Mouse (Mus musculus) left cerebral cortex, postnatal 10 days (tissue): ENCODE data around the gene Gpc5. TPM values are rescaled to one million over a fixed set of nuclear protein-coding genes. Genes with fewer than 3 reads are reported as not detected.

Experiments
- DNase-seq, 2 experiments: peaks; one replicate each; pipeline ENCODE4 v3.0.0; 2021 to 2022; ENCODE audit warnings: low spot score in 2 of 2, mixed read lengths in 1 of 2; ENCODE audit errors: extremely low spot score in 1 of 2
- intact Hi-C: fragments of 180-260 bp; cut with DNase I; formaldehyde crosslinking; loops from one replicate; pipeline ENCODE4 v1.15.1; 2025
- total RNA-seq, 2 experiments: library from RNA; stranded (reverse); gene quantifications; 2 replicates each; pipeline ENCODE4 v1.2.3; 2021

The Gpc5 gene
- total RNA-seq, 2 experiments from 2014 or later, result 37.9 to 45.4 TPM

GRCm38 (mm10) chr14:115092952-115093351, 937 bp downstream of the Gpc5 start:
- DNase-seq, result no peak
- intact Hi-C loops, result no loop called here

GRCm38 (mm10) chr14:115100617-115101299, 8.7 kb downstream of the Gpc5 start:
- intact Hi-C loops, result no loop called here
- DNase-seq, result no peak

DNA sequence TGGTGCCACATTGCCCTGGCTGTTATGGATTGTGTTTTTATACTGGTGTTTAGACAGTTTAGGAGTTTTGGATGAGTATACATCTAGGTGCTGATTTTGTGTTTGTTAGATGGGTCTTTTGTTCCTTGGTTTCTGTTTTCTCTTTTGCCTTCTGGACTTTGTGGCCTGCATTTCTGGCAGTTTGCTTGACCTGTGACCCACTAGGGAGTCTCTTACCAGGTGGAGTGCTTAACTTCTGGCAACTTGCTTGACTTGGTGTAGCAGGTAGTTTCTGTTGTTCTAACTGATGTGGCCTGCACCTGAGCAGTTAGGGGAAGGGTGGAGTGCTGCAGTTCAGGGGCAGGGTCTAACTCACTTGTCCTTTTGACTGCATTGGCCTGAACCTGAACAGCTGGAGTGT, 14.3 kb downstream of the Gpc5 start:
- no peak for DNase-seq
- intact Hi-C loops, result no loop called here

DNA sequence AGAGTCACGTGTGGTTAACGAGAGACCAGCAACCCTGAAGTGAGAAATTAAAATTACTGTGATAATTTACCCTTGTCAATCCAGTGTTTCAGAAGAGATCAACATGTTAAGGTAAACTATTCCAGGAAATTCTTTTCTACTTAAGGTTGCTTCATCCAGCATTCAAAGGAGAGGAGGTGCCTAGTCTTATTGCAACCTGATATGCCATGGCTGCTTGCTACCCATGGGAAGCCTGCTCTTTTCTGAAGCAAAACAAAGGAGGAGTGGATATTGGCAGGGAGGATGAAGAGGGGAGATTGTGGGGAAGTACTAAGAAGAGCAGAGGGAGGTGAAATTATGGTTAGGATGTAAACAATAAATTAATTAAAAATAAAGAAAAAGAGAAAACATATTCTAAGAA, 15.5 kb downstream of the Gpc5 start:
- DNase-seq, result no peak
- intact Hi-C loops, result no loop called here

DNA sequence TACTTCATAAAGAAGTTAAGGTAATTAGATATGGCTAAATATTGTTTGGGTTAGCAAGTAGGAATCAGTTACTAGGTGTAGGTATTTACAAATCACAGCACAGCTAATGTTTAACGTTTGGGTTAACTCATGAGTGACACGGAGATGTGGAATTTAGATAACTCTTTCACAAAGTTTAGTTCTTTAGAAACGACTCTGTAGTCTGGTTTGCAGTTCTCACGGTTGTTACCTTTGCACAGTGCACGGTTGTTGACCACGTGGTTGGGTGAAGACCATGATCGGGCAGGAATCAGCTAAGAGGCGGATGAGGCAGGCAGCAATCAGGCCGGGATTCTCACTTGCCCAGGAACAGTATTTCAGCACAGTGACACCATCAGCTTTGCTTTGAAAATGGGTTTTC, 26.6 kb downstream of the Gpc5 start:
- intact Hi-C loops, result no loop called here
- DNase-seq, result no peak

DNA sequence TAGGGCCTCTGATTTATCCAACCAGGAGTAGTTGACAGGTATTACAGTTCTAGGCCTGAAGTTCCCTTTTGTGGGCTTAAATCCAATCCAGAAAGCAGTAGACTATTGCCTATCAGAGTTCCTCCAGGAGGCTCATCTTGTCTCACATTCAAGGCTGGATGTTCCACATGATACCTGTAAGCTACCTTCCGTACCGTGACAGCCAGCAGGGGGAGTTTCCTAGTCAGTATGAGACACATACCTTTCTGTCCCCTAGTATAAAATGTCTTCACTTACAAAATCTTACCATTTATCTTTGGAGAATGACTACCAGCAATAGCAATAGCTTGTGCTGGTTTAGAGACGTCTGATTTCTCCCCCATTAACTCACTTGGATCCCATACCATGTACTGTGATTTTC, 56.8 kb downstream of the Gpc5 start:
- intact Hi-C loops, result no loop called here
- DNase-seq, result no peak

DNA sequence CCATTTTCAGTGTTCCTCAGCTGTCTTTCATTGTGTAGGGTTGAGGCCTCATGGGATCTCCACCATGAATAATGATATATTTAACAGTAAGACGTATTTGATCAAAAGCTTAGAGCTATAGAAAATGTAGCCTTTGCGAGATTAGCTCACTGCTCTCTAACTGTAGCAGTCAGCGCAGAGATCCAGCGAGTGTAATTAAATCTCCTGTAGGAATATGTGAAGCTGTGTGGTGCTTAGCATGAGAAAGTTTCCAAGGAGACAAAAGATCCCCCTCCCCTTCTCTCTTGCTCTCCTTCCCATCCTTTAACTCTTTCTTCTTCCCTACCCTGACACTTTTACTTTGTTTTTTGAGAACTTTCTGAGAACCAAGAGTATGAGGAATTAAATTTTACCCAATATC, 64.6 kb downstream of the Gpc5 start:
- DNase-seq, result no peak
- intact Hi-C loops, result no loop called here

GRCm38 (mm10) chr14:115177322-115177836, 85.4 kb downstream of the Gpc5 start:
- no peak for DNase-seq
- intact Hi-C loops, result no loop called here

GRCm38 (mm10) chr14:115179925-115180324, 87.9 kb downstream of the Gpc5 start:
- intact Hi-C loops, result no loop called here
- DNase-seq, result no peak

DNA sequence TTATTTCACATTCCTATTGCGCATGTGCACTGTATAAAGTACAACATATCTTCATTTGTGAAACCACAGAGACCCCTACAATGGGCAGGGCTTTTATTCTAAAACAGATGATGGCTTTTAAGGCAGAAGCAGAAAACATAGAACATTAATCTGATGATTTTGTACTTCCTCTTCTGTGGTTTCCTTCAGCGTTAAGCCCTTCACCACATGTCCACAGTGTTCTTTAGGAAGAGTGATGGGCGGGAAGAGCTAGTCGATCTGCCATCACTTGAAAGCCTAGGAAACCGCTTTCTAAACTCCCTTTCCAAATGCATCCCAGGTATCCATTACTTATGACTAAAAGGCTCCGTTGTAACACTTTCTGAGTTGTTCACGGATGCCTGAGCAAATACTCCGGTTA, 96.2 kb downstream of the Gpc5 start:
- DNase-seq, result no peak
- intact Hi-C loops, result no loop called here

- DNase-seq, result no peak
- intact Hi-C loops, result no loop called here
These were observed 136.1 kb downstream of the Gpc5 start for GRCm38 (mm10) chr14:115228075-115228474.

GRCm38 (mm10) chr14:115236387-115236786, 144.4 kb downstream of the Gpc5 start:
- intact Hi-C loops, result no loop called here
- DNase-seq, result no peak

DNA sequence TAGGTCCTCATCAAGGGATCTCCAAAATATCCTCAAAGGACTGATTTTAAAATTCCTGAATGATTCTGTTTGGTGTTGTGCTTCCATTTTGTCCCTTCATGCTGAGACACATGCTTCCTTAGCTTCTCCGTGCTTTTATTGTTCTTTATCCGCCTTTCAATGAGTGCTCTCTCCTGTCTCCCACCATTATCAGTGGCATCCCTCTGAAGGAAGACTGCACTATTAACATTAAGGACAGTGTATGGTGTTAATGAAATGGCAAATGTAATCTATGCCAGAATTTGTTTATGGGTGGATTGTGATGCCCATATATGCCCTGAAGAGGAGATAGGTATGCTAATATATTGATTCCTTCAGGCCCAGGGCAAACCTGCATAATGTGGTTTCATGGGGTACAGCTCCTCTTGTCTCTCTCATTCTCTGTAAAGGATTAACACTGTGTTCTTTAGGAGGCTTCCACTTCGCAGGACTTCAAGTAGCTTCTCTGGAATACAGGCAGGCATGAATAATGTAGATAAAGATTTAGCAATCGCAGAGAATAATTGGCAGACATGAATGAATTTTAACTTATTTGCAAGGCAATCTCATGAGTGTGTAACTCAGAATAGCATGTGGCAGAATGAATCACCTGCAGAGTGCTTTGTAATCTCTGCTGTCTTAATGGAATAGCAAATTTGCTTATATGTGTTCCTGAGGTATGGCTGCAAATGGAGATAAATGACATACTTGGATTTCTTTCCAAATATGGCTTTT, 148.8 kb downstream of the Gpc5 start:
- no peak for DNase-seq
- intact Hi-C loops, result no loop called here

DNA sequence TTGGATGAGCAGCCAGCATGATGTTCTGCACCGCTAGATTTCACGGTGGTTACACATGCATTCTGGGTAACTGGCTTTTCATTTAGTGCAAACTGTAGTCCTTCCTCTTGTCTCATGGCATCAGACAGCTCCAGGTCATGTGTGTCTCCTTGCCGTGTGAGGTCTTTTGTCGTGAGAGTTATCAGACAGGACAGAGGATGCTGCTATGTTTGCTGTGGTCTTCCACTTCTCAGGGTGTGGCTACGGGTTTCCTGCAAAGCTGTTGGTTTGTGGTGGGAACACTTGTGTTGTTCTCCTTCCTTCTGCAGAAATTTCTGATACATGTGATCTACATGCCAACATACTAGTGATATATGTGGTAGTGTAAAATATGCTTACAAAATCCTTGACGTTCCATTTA, 158.5 kb downstream of the Gpc5 start:
- intact Hi-C loops, result no loop called here
- DNase-seq, result no peak

- intact Hi-C loops, result no loop called here
- no peak for DNase-seq
These were observed 159.8 kb downstream of the Gpc5 start for GRCm38 (mm10) chr14:115251791-115252190.

GRCm38 (mm10) chr14:115253155-115253554, 161.1 kb downstream of the Gpc5 start:
- intact Hi-C loops, result no loop called here

DNA sequence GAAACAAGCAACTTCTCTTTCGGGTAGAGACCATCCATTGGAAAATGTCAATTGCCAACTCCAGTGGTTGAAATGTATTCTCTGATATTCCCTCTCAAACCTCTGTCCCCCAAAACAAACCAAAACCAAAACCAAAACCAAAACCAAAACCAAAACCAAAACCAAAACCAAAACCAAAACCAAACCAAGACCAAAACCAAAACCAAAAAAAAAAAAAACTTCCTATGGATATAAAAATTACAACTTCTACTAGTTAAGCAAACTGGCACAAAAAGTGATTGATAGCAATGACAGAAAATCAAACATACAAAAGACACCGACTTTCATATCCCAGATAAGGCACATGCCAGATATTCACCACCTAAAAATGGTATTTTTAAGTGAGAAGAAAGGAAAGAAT, 161.7 kb downstream of the Gpc5 start:
- DNase-seq, result no peak

More at GRCm38 (mm10) chr14:115253155-115253554, 161.1 kb downstream of the Gpc5 start:
- no peak for DNase-seq

GRCm38 (mm10) chr14:115269703-115270402, 177.8 kb downstream of the Gpc5 start:
- intact Hi-C loops, result no loop called here
- no peak for DNase-seq

More for the DNA sequence above, 161.7 kb downstream of the Gpc5 start:
- intact Hi-C loops, result no loop called here

GRCm38 (mm10) chr14:115270445-115270844, 178.4 kb downstream of the Gpc5 start:
- DNase-seq, result no peak

DNA sequence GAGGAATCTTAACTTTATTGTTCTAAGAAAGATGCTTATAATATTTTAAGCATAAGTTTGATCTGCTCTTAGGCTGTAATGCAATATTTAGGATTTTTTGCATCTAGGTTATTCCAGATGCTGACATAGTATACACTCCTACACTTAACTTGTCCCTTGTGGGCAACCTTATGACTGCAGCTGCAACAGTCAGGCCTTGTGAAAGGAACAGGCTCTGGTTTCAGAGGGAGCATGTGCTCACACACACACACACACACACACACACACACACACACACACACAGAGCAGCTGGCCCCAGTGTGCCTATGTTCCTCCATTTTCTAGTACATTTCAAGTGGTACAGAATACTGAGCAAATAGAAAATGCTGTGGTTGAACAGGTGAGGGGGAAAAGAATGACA, 190.8 kb downstream of the Gpc5 start:
- intact Hi-C loops, result no loop called here
- no peak for DNase-seq

More at GRCm38 (mm10) chr14:115270445-115270844, 178.4 kb downstream of the Gpc5 start:
- intact Hi-C loops, result no loop called here
